Mouse (Mus musculus) neural tube, embryonic 14.5 days (tissue): ENCODE results near the gene Orm3. TPM values are rescaled to one million over a fixed set of nuclear protein-coding genes. Genes with fewer than 3 reads are reported as not detected.

Experiments used
- ATAC-seq: fragments of 200-750 bp; cut with Nextera tagmentation; 2 replicates; pipeline ENCODE4 v1.8.0; 2017; ENCODE audit warnings: low read depth, mild to moderate bottlenecking, moderate TSS enrichment, moderate library complexity
- H3K27ac ChIP-seq: fragments of 300-500 bp; sonication (generic); 2 replicates; pipeline ENCODE4 v1.5.1; 2014; ENCODE audit warnings: low read depth, mild to moderate bottlenecking, control low read depth, low read length, moderate library complexity, mixed read lengths
- H3K27me3 ChIP-seq: fragments of 300-500 bp; sonication (generic); 2 replicates; pipeline ENCODE4 v1.6.1; 2014; ENCODE audit warnings: low read length; ENCODE audit not compliant: control insufficient read depth, insufficient read depth
- H3K36me3 ChIP-seq: fragments of 300-500 bp; sonication (generic); 2 replicates; pipeline ENCODE4 v1.6.1; 2014; ENCODE audit warnings: low read length, mixed read lengths; ENCODE audit not compliant: control insufficient read depth, insufficient read depth
- H3K4me1 ChIP-seq: fragments of 300-500 bp; sonication (generic); 2 replicates; pipeline ENCODE4 v1.6.1; 2014; ENCODE audit warnings: low read length; ENCODE audit not compliant: control insufficient read depth, insufficient read depth
- H3K4me2 ChIP-seq: fragments of 300-500 bp; sonication (generic); 2 replicates; pipeline ENCODE4 v1.6.1; 2014; ENCODE audit warnings: mild to moderate bottlenecking, low read depth, low read length, control low read depth
- H3K4me3 ChIP-seq: fragments of 300-500 bp; sonication (generic); 2 replicates; pipeline ENCODE4 v1.5.1; 2014; ENCODE audit warnings: low read depth, low read length, control low read depth, mixed read lengths
- H3K9ac ChIP-seq: fragments of 300-500 bp; sonication (generic); replicated peaks from 2 replicates; pipeline ENCODE4 v1.6.1; 2014; ENCODE audit warnings: low read depth, mild to moderate bottlenecking, control low read depth, low read length, mixed read lengths
- H3K9me3 ChIP-seq: fragments of 300-500 bp; sonication (generic); 2 replicates; pipeline ENCODE4 v1.6.1; 2016; ENCODE audit warnings: low read length; ENCODE audit not compliant: control insufficient read depth
- WGBS: fragments of 180-500 bp; shearing (Covaris S2); extraction: QIAGEN DNeasy Blood & Tissue Kit; methylation state at CpG from one replicate; pipeline ENCODE4 v1.1.7; 2014; 5-methylcytosine and 5-hydroxymethylcytosine counted together
- polyA plus RNA-seq: library from polyadenylated mRNA; unstranded; fragments of >200 nt; fragmentation: Nextera tagmentation; extraction: Ambion mirVana; gene quantifications from 2 replicates; pipeline ENCODE4 v1.2.1, GENCODE M21; 2014

The Orm3 gene
- polyA plus RNA-seq, 1 experiment from 2014 or later, result not detected

DNA sequence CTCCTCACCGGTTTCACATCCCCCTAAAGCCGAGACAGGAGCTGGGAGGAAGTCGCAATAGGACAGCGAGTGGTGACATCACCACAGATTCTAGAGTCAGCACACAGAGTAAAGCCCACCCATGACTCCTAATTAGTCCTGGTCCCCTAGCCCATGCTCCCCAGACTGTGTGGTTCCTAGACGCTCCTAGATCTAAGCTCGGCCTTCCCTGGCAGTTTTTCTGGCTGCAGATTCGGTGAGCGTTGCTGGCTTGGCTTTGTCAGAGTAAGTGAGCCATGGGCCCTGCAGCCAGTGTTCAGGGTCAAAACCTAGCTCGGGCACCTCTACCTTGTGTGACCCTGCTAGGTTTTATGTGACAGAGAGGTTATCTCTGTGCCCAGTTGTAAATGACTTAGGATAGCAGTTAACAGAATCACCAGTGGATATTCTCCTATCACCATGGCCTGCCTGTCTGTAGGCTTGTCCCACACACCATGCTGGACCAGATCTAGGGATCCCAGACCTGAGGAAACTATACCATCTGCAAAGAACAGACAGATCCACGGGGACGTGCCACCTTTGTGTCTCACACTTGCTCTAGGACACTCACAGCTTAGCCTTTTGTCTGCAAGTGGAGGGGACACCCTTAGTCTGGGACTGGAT is 34.0 kb downstream of the Orm3 start:
- peak; percentile 62; the same call in 1 of the 2 replicates for ATAC-seq
- no peaks in the 10 kb centered on the region for H3K27me3 ChIP-seq
- H3K36me3 ChIP-seq, result no peaks in the 10 kb centered on the region
- H3K4me1 ChIP-seq, result peaks cover 16% of the 10 kb centered on the region
- H3K4me3 ChIP-seq, result no peak overlapping the region
- WGBS, result 49% methylated on average over 11 of the region's 11 CpGs
- peak overlapping the region; percentile 28; the same call in 1 of the 2 replicates for H3K27ac ChIP-seq
- H3K9ac ChIP-seq, result no peak overlapping the region
- no peaks in the 10 kb centered on the region for H3K9me3 ChIP-seq
- no peak overlapping the region for H3K4me2 ChIP-seq

- Histone ChIP-seq H3K4me2 (no peak overlapping the region), H3K9ac (no peak overlapping the region), H3K27ac (no peak overlapping the region), H3K4me3 (no peak overlapping the region), H3K4me1 (peaks cover 16% of the 10 kb centered on the region), H3K9me3 (no peaks in the 10 kb centered on the region), H3K27me3 (no peaks in the 10 kb centered on the region), H3K36me3 (no peaks in the 10 kb centered on the region)
- ATAC-seq, result no peak
- WGBS, result 80% methylated on average over 6 of the region's 6 CpGs
These were observed 35.4 kb downstream of the Orm3 start for GRCm38 (mm10) chr4:63391322-63391721.

GRCm38 (mm10) chr4:63397981-63398537 is 42.1 kb downstream of the Orm3 start:
- no peaks in the 10 kb centered on the region for H3K36me3 ChIP-seq
- H3K27me3 ChIP-seq, result no peaks in the 10 kb centered on the region
- peaks cover under 1% of the 10 kb centered on the region; the same call in 1 of the 2 replicates for H3K4me1 ChIP-seq
- H3K4me3 ChIP-seq, result no peak overlapping the region
- no peak for ATAC-seq
- H3K9me3 ChIP-seq, result no peaks in the 10 kb centered on the region
- no peak overlapping the region for H3K9ac ChIP-seq
- H3K4me2 ChIP-seq, result no peak overlapping the region
- no peak overlapping the region for H3K27ac ChIP-seq
- WGBS, result 85% methylated on average over 10 of the region's 10 CpGs

DNA sequence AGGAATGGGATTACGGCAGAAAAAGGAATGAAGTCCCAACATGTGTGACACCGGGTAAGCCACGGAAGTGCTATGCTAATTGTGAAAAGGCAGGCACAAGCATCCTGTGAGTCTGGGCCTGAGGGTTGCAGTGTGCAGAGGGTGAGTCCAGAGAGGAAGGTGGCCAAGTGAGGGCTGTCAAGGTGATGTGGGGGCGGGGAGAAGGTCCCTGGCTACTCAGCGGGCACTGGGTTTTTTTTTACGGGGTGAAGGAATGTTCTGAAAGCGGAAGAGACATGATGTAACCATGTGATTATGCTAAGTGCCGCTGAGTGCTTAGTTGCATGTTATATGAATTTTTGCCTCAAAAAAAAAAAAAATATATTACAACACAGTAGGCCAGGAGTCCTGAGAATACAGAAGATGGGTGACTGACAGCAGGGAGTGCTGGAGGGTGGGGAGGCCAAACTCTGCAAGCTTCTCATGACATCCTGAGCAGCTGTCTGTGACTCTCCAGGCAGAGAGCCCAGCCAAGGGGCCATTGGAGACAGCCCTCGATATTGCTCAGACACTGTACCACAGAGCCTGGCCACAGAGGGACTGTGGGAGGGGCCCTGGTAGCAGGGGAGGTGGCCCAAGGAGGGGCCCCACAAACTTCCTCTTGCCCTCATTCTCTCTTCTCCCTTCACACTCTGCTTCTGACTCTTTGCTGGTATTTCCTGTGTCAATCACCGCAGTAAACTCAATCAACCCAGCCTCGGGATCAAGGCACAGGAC is 43.1 kb downstream of the Orm3 start:
- no peak overlapping the region for H3K9ac ChIP-seq
- no peak overlapping the region for H3K27ac ChIP-seq
- no peaks in the 10 kb centered on the region for H3K27me3 ChIP-seq
- H3K4me1 ChIP-seq, result peaks cover 10% of the 10 kb centered on the region; the same call in 1 of the 2 replicates
- no peak overlapping the region for H3K4me3 ChIP-seq
- no peaks in the 10 kb centered on the region for H3K36me3 ChIP-seq
- no peak for ATAC-seq
- no peak overlapping the region for H3K4me2 ChIP-seq
- H3K9me3 ChIP-seq, result no peaks in the 10 kb centered on the region
- 69% methylated on average over 11 of the region's 11 CpGs for WGBS

GRCm38 (mm10) chr4:63399691-63400270 is 43.8 kb downstream of the Orm3 start:
- Histone ChIP-seq H3K27me3 (no peaks in the 10 kb centered on the region), H3K4me1 (peaks cover 18% of the 10 kb centered on the region), H3K9me3 (no peaks in the 10 kb centered on the region), H3K4me3 (no peak overlapping the region), H3K27ac (no peak overlapping the region), H3K36me3 (no peaks in the 10 kb centered on the region), H3K9ac (no peak overlapping the region), H3K4me2 (no peak overlapping the region)
- ATAC-seq, result no peak
- WGBS, result 65% methylated on average over 7 of the region's 8 CpGs

DNA sequence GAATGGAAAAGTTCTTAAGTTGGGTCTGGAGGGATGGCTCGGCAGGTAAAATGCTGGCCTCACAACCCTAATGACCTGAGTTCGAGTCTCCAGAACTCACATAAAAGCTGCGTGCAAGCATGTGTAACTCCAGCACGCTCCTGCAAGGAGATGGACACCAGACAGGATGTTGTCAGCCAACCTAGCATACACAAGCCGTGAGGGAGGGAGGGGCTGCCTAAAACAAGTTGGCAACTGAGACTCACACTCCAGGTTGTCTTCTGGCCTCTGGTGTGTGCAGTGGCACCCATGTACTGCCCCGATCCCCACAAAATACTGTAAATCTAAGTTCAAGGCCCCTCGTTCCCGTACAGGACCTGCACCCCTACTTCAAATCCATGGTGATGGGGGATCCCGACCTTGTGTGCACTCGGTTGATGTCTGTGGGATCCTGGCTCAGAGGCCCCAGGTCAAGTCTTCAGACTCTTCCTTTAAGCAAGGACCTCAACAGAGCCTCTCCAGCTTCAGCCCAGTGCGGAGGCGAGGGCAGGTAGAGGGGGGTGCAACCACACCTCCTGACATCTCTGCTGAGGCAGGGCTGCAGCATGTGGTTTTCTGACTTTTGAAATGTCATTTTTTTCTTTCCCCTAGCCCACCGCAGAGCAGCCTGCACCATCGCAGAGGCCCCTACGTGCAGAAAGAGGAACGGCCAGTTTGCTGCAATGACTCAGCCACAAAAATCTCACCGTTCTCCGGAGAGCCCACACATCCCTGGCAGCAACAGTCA is 44.8 kb downstream of the Orm3 start:
- Histone ChIP-seq H3K9ac (no peak overlapping the region), H3K27me3 (no peaks in the 10 kb centered on the region), H3K27ac (no peak overlapping the region), H3K4me1 (peaks cover 24% of the 10 kb centered on the region), H3K9me3 (no peaks in the 10 kb centered on the region), H3K4me2 (no peak overlapping the region), H3K36me3 (no peaks in the 10 kb centered on the region), H3K4me3 (no peak overlapping the region)
- ATAC-seq, result no peak
- WGBS, result 92% methylated on average over 18 of the region's 18 CpGs

DNA sequence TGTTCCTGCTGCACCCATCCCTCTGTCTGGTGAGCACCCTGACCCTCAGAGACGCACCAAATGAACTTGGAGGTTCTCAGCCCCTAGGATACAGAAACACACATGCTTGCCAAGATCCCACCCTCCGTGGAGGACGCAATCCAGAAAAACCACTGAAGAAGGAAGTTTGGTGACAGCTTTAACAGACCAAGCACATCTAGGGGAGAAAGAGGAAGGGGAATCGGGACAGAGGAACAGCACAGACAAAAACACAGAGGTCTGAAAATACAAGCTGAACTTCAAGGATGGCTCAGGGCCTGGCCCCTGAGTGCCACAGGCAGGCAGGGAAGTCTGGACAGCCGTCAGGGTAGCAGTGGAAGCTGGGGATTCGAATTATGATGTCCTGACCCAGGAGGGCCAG is 45.7 kb downstream of the Orm3 start:
- Histone ChIP-seq H3K4me1 (peaks cover 24% of the 10 kb centered on the region), H3K4me3 (no peak overlapping the region)

GRCm38 (mm10) chr4:63402056-63402455 is 46.1 kb downstream of the Orm3 start:
- Histone ChIP-seq H3K4me3 (no peak overlapping the region), H3K36me3 (no peaks in the 10 kb centered on the region), H3K27me3 (no peaks in the 10 kb centered on the region), H3K4me2 (no peak overlapping the region), H3K27ac (no peak overlapping the region), H3K4me1 (peaks cover 24% of the 10 kb centered on the region), H3K9me3 (no peaks in the 10 kb centered on the region), H3K9ac (no peak overlapping the region)
- no peak for ATAC-seq
- WGBS, result 93% methylated on average over 10 of the region's 10 CpGs

More for the DNA sequence above, 45.7 kb downstream of the Orm3 start:
- H3K36me3 ChIP-seq, result no peaks in the 10 kb centered on the region
- H3K9ac ChIP-seq, result no peak overlapping the region
- no peaks in the 10 kb centered on the region for H3K9me3 ChIP-seq
- H3K27ac ChIP-seq, result no peak overlapping the region
- 81% methylated on average over 6 of the region's 6 CpGs for WGBS
- H3K27me3 ChIP-seq, result no peaks in the 10 kb centered on the region
- H3K4me2 ChIP-seq, result no peak overlapping the region
- ATAC-seq, result no peak
